Comparison of ENCODE assay signal across 13 mouse cellular contexts in genomic region chr3:59261709-59262472, GRCm38 (mm10). TPM values are rescaled to one million over a fixed set of nuclear protein-coding genes. Genes with fewer than 3 reads are reported as not detected.
DNase-seq lines count a peak whose midpoint lies in the region; ATAC-seq and TF ChIP-seq lines count a peak whose summit lies in the region.
"Had no signal": no experiment of that assay in that cellular context is flagged by ENCODE, and none has a peak within 500 bp of the region (broad histone marks: within the 10 kb centered on the region; RNA-seq: fewer than 3 reads in every experiment).

No protein-coding gene starts in this region.

- no peaks in the 10 kb centered on the region; the same call in 1 of the 2 replicates for H3K27me3 ChIP-seq in hindbrain, embryonic 12.5 days
- no peaks in the 10 kb centered on the region for H3K27me3 ChIP-seq in hindbrain, embryonic 16.5 days (replicated peaks; ENCODE audit: control insufficient read depth, insufficient read depth, low read length)
- no peaks in the 10 kb centered on the region for H3K27me3 ChIP-seq in thymus, adult 2 months (ENCODE audit: control insufficient read depth, insufficient read depth, low read length)
- no peaks in the 10 kb centered on the region for H3K27me3 ChIP-seq in forebrain, embryonic 13.5 days
- H3K27me3 ChIP-seq: embryonic facial prominence, embryonic 12.5 days; heart, embryonic 12.5 days; intestine, embryonic 15.5 days; limb, embryonic 15.5 days; megakaryocyte, embryonic 14.5 days had no signal

- ATAC-seq in hindbrain, embryonic 12.5 days (ENCODE audit: low FRiP score) = peak; percentile 51; the same call in 1 of the 2 replicates
- no peak for ATAC-seq in hindbrain, embryonic 16.5 days
- peak; percentile 46; the same call in 1 of the 2 replicates for ATAC-seq in forebrain, embryonic 13.5 days
- ATAC-seq: intestine, embryonic 15.5 days had no signal

- no peak overlapping the region for H3K4me3 ChIP-seq in hindbrain, embryonic 12.5 days
- no peak overlapping the region for H3K4me3 ChIP-seq in hindbrain, embryonic 16.5 days (ENCODE audit: low read length)
- no peak overlapping the region for H3K4me3 ChIP-seq in thymus, adult 2 months (ENCODE audit: control insufficient read depth, insufficient read depth, low read length)
- H3K4me3 ChIP-seq in forebrain, embryonic 13.5 days = no peak overlapping the region
- H3K4me3 ChIP-seq: embryonic facial prominence, embryonic 12.5 days; heart, embryonic 12.5 days; intestine, embryonic 15.5 days; limb, embryonic 15.5 days; megakaryocyte, embryonic 14.5 days had no signal

- peak; percentile 25 for DNase-seq in thymus, adult 2 months
- no peak for DNase-seq in thymus, postnatal 4 days
- peak; percentile 35 for DNase-seq in thymus, postnatal 25 days
- no peak for DNase-seq in cerebellum, postnatal 10 days
- DNase-seq: kidney, postnatal 14 days had no signal

- no peak overlapping the region for H3K4me2 ChIP-seq in hindbrain, embryonic 12.5 days (replicated peaks)
- no peak overlapping the region for H3K4me2 ChIP-seq in hindbrain, embryonic 16.5 days (ENCODE audit: low read length)
- H3K4me2 ChIP-seq in forebrain, embryonic 13.5 days = no peak overlapping the region
- H3K4me2 ChIP-seq: embryonic facial prominence, embryonic 12.5 days; heart, embryonic 12.5 days; intestine, embryonic 15.5 days; limb, embryonic 15.5 days had no signal

- TF ChIP-seq POLR2A in thymus, adult 2 months (IDR thresholded peaks at IDR 0.05; ENCODE audit: control insufficient read depth, extremely low read depth, insufficient read depth, low read length, poor library complexity) = no peak

- no peak for TF ChIP-seq CTCF in thymus, adult 2 months (IDR thresholded peaks at IDR 0.05; ENCODE audit: borderline replicate concordance, control insufficient read depth, extremely low read depth, insufficient read depth, low read length, poor library complexity)

- no peaks in the 10 kb centered on the region for H3K9me3 ChIP-seq in hindbrain, embryonic 12.5 days (replicated peaks)
- H3K9me3 ChIP-seq in hindbrain, embryonic 16.5 days (ENCODE audit: control insufficient read depth, low read length) = no peaks in the 10 kb centered on the region
- H3K9me3 ChIP-seq in forebrain, embryonic 13.5 days (replicated peaks) = no peaks in the 10 kb centered on the region
- H3K9me3 ChIP-seq: embryonic facial prominence, embryonic 12.5 days; heart, embryonic 12.5 days; intestine, embryonic 15.5 days; limb, embryonic 15.5 days; megakaryocyte, embryonic 14.5 days had no signal

- no peak overlapping the region for H3K9ac ChIP-seq in hindbrain, embryonic 12.5 days
- H3K9ac ChIP-seq in hindbrain, embryonic 16.5 days (ENCODE audit: low read depth, low read length) = no peak overlapping the region
- no peak overlapping the region for H3K9ac ChIP-seq in forebrain, embryonic 13.5 days
- H3K9ac ChIP-seq: embryonic facial prominence, embryonic 12.5 days; heart, embryonic 12.5 days; intestine, embryonic 15.5 days; limb, embryonic 15.5 days had no signal

- H3K36me3 ChIP-seq in hindbrain, embryonic 12.5 days = no peaks in the 10 kb centered on the region
- H3K36me3 ChIP-seq in hindbrain, embryonic 16.5 days (ENCODE audit: control insufficient read depth, insufficient read depth, low read length) = peaks cover 5% of the 10 kb centered on the region; the same call in 1 of the 2 replicates
- H3K36me3 ChIP-seq in thymus, adult 2 months (ENCODE audit: control insufficient read depth, insufficient read depth, low read length) = no peaks in the 10 kb centered on the region
- peaks cover 4% of the 10 kb centered on the region; the same call in 1 of the 2 replicates for H3K36me3 ChIP-seq in forebrain, embryonic 13.5 days (ENCODE audit: poor library complexity, severe bottlenecking)
- H3K36me3 ChIP-seq: embryonic facial prominence, embryonic 12.5 days; intestine, embryonic 15.5 days; limb, embryonic 15.5 days had no signal

- WGBS in hindbrain, embryonic 12.5 days = 27% methylated on average over 9 of the region's 9 CpGs
- 20% methylated on average over 9 of the region's 9 CpGs for WGBS in hindbrain, embryonic 16.5 days
- 60% methylated on average over 9 of the region's 9 CpGs for WGBS in thymus, adult 2 months
- WGBS in forebrain, embryonic 13.5 days = 10% methylated on average over 9 of the region's 9 CpGs

- peaks cover 15% of the 10 kb centered on the region for H3K4me1 ChIP-seq in hindbrain, embryonic 12.5 days
- H3K4me1 ChIP-seq in hindbrain, embryonic 16.5 days (ENCODE audit: control insufficient read depth, insufficient read depth, low read depth, low read length) = peaks cover 2% of the 10 kb centered on the region; the same call in 1 of the 2 replicates
- H3K4me1 ChIP-seq in thymus, adult 2 months (replicated peaks; ENCODE audit: control insufficient read depth, insufficient read depth, low read length) = peaks cover 36% of the 10 kb centered on the region
- H3K4me1 ChIP-seq in forebrain, embryonic 13.5 days = peaks cover 11% of the 10 kb centered on the region; the same call in 1 of the 2 replicates
- H3K4me1 ChIP-seq: heart, embryonic 12.5 days; intestine, embryonic 15.5 days had no signal

- H3K27ac ChIP-seq in hindbrain, embryonic 12.5 days = no peak overlapping the region
- H3K27ac ChIP-seq in hindbrain, embryonic 16.5 days (ENCODE audit: low read depth, low read length) = no peak overlapping the region
- peak overlapping the region; percentile 46; the same call in 1 of the 2 replicates for H3K27ac ChIP-seq in thymus, adult 2 months (ENCODE audit: control insufficient read depth, insufficient read depth, low read length)
- H3K27ac ChIP-seq in forebrain, embryonic 13.5 days = no peak overlapping the region
- H3K27ac ChIP-seq: embryonic facial prominence, embryonic 12.5 days; intestine, embryonic 15.5 days; limb, embryonic 15.5 days had no signal

RNA-seq across cellular contexts. Expression of gene P2ry12, which starts 0.8 kb away (rescaled TPM):
- polyA plus RNA-seq in hindbrain, embryonic 12.5 days (2016; fragmentation: Nextera tagmentation; extraction: Ambion mirVana) = 4.3 and 5.4 TPM in 2 replicates
- 7.8 and 10.3 TPM in 2 replicates for polyA plus RNA-seq in hindbrain, embryonic 16.5 days (2015; fragmentation: Nextera tagmentation; extraction: Ambion mirVana)
- 13.6 and 15.7 TPM in 2 replicates for polyA plus RNA-seq in thymus, adult 2 months (2012; rRNA removed)
- 4.5 and 4.9 TPM in 2 replicates for polyA plus RNA-seq in forebrain, embryonic 13.5 days (2015; fragmentation: Nextera tagmentation; extraction: Ambion mirVana)

RNA-seq across cellular contexts. Expression of gene P2ry13, which starts 51.2 kb away (rescaled TPM):
- polyA plus RNA-seq in hindbrain, embryonic 12.5 days (2016; fragmentation: Nextera tagmentation; extraction: Ambion mirVana) = 1.2 and 1.4 TPM in 2 replicates
- polyA plus RNA-seq in hindbrain, embryonic 16.5 days (2015; fragmentation: Nextera tagmentation; extraction: Ambion mirVana) = 1.9 and 2.3 TPM in 2 replicates
- polyA plus RNA-seq in thymus, adult 2 months (2012; rRNA removed) = 9.4 and 10.4 TPM in 2 replicates
- polyA plus RNA-seq in forebrain, embryonic 13.5 days (2015; fragmentation: Nextera tagmentation; extraction: Ambion mirVana) = 0.94 and 1.2 TPM in 2 replicates

Comparison
In these comparisons a context has a peak if more than half of its experiments do, and no peak if none do; other contexts are left out.
1. DNase-seq: peak in thymus, adult 2 months (single experiment) and thymus, postnatal 25 days (single experiment); none in thymus, postnatal 4 days (single experiment) and cerebellum, postnatal 10 days (0 of 2).